Mouse (Mus musculus) erythroblast, embryonic 14.5 days (primary cell): ENCODE data around the gene Ttll2. TPM values are rescaled to one million over a fixed set of nuclear protein-coding genes. Genes with fewer than 3 reads are reported as not detected.
"Not testable (repeated sequence)": the region's sequence is repeated elsewhere in the genome, so short reads cannot be mapped to it uniquely, and the experiment has no call there.

Experiments
- H3K27me3 ChIP-seq: 2 replicates; pipeline ENCODE4 v1.6.1; 2012; ENCODE audit warnings: inconsistent platforms; ENCODE audit not compliant: control insufficient read depth
- H3K36me3 ChIP-seq: 2 replicates; pipeline ENCODE4 v1.6.1; 2012; ENCODE audit warnings: mild to moderate bottlenecking, inconsistent platforms; ENCODE audit not compliant: control insufficient read depth
- H3K4me1 ChIP-seq: 2 replicates; pipeline ENCODE4 v1.6.1; 2012; ENCODE audit warnings: inconsistent platforms; ENCODE audit not compliant: control insufficient read depth
- H3K4me3 ChIP-seq: replicated peaks from 2 replicates; pipeline ENCODE3; 2012; ENCODE audit warnings: moderate library complexity, mild to moderate bottlenecking, inconsistent platforms
- H3K9me3 ChIP-seq: 2 replicates; pipeline ENCODE4 v1.6.1; 2012; ENCODE audit warnings: low read length, inconsistent platforms, mixed read lengths; ENCODE audit not compliant: control insufficient read depth
- polyA plus RNA-seq: library from polyadenylated mRNA; stranded (reverse); fragments of >175 nt; gene quantifications from 2 replicates; pipeline ENCODE4 v1.2.3, GENCODE M21; 2012

Ttll2 gene
- polyA plus RNA-seq, 1 experiment: not detected

- H3K9me3 ChIP-seq, H3K4me1 ChIP-seq: not testable (repeated sequence)
Measured at GRCm38 (mm10) chr17:7377907-7378306, 25.4 kb upstream of the Ttll2 start.

GRCm38 (mm10) chr17:7376951-7377700, 24.6 kb upstream of the Ttll2 start:
- H3K4me3 ChIP-seq, H3K4me1 ChIP-seq, H3K36me3 ChIP-seq, H3K27me3 ChIP-seq, H3K9me3 ChIP-seq: not testable (repeated sequence)

More at GRCm38 (mm10) chr17:7377907-7378306, 25.4 kb upstream of the Ttll2 start:
- not testable (repeated sequence) for H3K27me3 ChIP-seq, H3K4me3 ChIP-seq, H3K36me3 ChIP-seq

GRCm38 (mm10) chr17:7371879-7372278, 19.4 kb upstream of the Ttll2 start, which contains the start of gene Gm49630:
Gm49630 (minus strand) TSS chr17:7371979.
- not testable (repeated sequence) for H3K27me3 ChIP-seq, H3K4me3 ChIP-seq, H3K36me3 ChIP-seq, H3K4me1 ChIP-seq, H3K9me3 ChIP-seq

GRCm38 (mm10) chr17:7369401-7369800, 16.9 kb upstream of the Ttll2 start:
- not testable (repeated sequence) for H3K27me3 ChIP-seq, H3K4me1 ChIP-seq, H3K9me3 ChIP-seq, H3K4me3 ChIP-seq, H3K36me3 ChIP-seq

- not testable (repeated sequence) for H3K27me3 ChIP-seq, H3K4me3 ChIP-seq, H3K36me3 ChIP-seq, H3K9me3 ChIP-seq, H3K4me1 ChIP-seq
Measured at GRCm38 (mm10) chr17:7366676-7367374, 14.3 kb upstream of the Ttll2 start.

- not testable (repeated sequence) for H3K27me3 ChIP-seq, H3K9me3 ChIP-seq, H3K4me1 ChIP-seq, H3K36me3 ChIP-seq, H3K4me3 ChIP-seq
Measured at GRCm38 (mm10) chr17:7366265-7366664, 13.8 kb upstream of the Ttll2 start.

GRCm38 (mm10) chr17:7365615-7366014, 13.1 kb upstream of the Ttll2 start:
- not testable (repeated sequence) for H3K36me3 ChIP-seq, H3K4me1 ChIP-seq, H3K4me3 ChIP-seq, H3K9me3 ChIP-seq, H3K27me3 ChIP-seq

GRCm38 (mm10) chr17:7360749-7361465, 8.4 kb upstream of the Ttll2 start:
- H3K36me3 ChIP-seq, H3K4me1 ChIP-seq, H3K9me3 ChIP-seq, H3K4me3 ChIP-seq, H3K27me3 ChIP-seq: not testable (repeated sequence)

- H3K4me3 ChIP-seq, H3K9me3 ChIP-seq: not testable (repeated sequence)
Measured at GRCm38 (mm10) chr17:7359806-7360205, 7.3 kb upstream of the Ttll2 start.

GRCm38 (mm10) chr17:7348765-7349164, 3.7 kb downstream of the Ttll2 start:
- H3K27me3 ChIP-seq, H3K9me3 ChIP-seq, H3K4me3 ChIP-seq, H3K36me3 ChIP-seq, H3K4me1 ChIP-seq: not testable (repeated sequence)

More at GRCm38 (mm10) chr17:7359806-7360205, 7.3 kb upstream of the Ttll2 start:
- H3K4me1 ChIP-seq, H3K36me3 ChIP-seq, H3K27me3 ChIP-seq: not testable (repeated sequence)

- H3K27me3 ChIP-seq, H3K4me3 ChIP-seq, H3K4me1 ChIP-seq, H3K36me3 ChIP-seq, H3K9me3 ChIP-seq: not testable (repeated sequence)
Measured at GRCm38 (mm10) chr17:7337381-7337780, 15.1 kb downstream of the Ttll2 start.

GRCm38 (mm10) chr17:7332745-7333144, 19.8 kb downstream of the Ttll2 start:
- H3K36me3 ChIP-seq, H3K4me1 ChIP-seq, H3K27me3 ChIP-seq, H3K4me3 ChIP-seq, H3K9me3 ChIP-seq: not testable (repeated sequence)

- not testable (repeated sequence) for H3K4me1 ChIP-seq, H3K9me3 ChIP-seq, H3K4me3 ChIP-seq, H3K36me3 ChIP-seq, H3K27me3 ChIP-seq
Measured at GRCm38 (mm10) chr17:7326415-7326814, 26.1 kb downstream of the Ttll2 start.

GRCm38 (mm10) chr17:7324346-7324745, 28.1 kb downstream of the Ttll2 start, which contains the start of gene Tcp10a:
Tcp10a (plus strand) TSS chr17:7324646.
- H3K9me3 ChIP-seq, H3K4me3 ChIP-seq, H3K27me3 ChIP-seq, H3K4me1 ChIP-seq, H3K36me3 ChIP-seq: not testable (repeated sequence)
